Mouse (Mus musculus) layer of hippocampus, adult 8-10 months (tissue): Measurements from ENCODE around the gene Mpdu1. TPM values are rescaled to one million over a fixed set of nuclear protein-coding genes. Genes with fewer than 3 reads are reported as not detected.
"Not testable (repeated sequence)": the region's sequence is repeated elsewhere in the genome, so short reads cannot be mapped to it uniquely, and the experiment has no call there.

Experiments used
- DNase-seq, 2 experiments: peaks; one replicate each; pipeline ENCODE4 v3.0.0; 2022; ENCODE audit warnings: low spot score in 2 of 2
- microRNA-seq, 2 experiments: library from miRNA; unstranded; fragments of <30 nt; microRNA quantifications; one replicate each; pipeline ENCODE4 v1.2.0; 2022
- total RNA-seq, 4 experiments: library from RNA; stranded (reverse); gene quantifications; 2 replicates each; pipeline ENCODE4 v1.2.4; 2022

The Mpdu1 gene
- total RNA-seq, 4 experiments from 2014 or later: 51.3 to 60.6 (median 56.8) TPM

DNA sequence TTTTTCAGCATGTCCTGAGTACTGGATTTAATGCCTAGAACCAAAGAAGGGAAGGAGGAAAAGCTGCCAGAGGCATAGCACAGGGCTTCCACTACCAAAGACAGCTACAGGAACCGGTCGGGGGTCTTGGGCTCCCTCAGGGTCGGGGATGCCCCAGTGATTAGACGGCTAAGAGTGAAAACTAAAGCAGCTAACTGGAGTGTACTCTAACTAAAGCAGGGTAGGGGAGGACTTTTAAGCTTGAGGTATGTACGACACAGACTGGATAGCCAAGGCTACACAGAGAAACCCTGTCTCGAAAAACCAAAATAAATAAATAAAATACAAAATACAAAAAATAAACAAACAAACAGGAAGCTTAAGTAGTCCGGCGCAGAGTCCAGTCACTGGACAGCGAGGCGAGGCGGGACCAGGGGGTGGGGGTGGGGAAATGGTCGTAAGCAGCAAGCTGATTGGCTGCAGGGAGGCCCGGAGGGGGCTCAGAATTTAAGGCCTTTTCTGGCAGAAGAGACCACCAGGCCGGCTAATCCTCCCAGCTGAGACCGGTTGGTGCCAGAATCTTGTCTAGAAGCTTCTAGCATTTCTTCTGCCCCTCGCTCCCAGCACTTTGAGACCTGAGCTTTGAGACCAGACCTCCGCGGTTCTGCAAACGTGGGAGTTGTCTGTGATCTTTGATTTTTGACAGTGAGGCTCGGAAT lies 40.7 kb downstream of the Mpdu1 start, which contains the start of gene Sat2:
Gene Sat2, plus strand, starts transcription at position 454 of the 698 bp plus-strand sequence.
- peak in 1 of 2 experiments; percentile 40 for DNase-seq

DNA sequence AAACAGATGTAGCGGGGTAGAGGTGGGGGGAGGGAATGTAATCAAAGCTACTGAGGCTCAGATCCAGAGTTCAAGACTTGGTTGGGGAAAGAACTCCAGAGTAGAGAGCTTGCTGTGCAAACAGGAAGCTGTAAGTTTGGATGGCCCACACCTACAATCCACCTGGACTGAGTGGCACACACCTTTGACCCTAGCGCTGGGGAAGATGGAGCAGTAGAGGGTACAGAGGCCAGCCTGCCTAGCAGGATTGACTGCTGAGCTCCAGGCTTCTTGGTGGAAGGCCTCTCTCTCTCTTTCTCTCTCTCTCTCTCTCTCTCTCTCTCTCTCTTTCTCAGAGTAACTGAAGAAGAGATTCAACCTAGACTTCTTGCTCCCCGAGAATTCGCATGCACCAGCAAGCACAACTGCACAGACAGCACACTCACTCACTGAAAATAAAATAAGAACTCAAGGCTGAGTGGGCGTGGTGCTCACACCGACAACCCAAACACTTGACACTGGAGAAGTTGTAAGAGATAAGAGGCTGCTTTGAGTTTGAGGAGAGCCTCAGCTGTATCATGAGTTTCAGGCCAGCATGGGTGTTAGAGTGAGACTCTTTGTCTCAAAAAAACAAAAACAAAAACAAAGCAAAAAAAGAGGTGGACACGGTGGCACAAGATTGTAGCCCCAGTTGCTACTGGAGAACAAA lies 41.9 kb downstream of the Mpdu1 start:
- no peak for DNase-seq

DNA sequence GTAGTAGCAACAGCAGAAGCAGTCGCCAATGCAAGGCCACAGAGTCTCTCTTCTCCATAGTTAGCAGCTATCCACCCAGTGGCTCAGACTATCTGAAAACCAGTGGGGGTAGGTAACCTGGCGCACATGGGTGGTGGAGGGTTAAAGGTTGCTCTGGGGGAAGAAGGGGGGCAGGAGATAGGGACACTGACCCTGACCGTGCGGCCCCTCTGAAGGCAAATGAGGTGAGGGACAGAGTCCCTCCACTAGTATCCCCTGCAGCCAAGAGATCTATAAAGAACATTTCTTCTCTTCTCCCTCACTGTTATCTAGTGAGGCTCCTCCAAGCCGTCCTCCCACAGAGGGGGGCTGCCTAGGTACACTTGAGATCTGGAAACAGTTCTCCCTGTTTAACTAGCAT lies 44.6 kb downstream of the Mpdu1 start, which contains the start of gene Shbg:
Gene Shbg, minus strand, starts transcription at position 101 of the 400 bp plus-strand sequence.
- no peak for DNase-seq

DNA sequence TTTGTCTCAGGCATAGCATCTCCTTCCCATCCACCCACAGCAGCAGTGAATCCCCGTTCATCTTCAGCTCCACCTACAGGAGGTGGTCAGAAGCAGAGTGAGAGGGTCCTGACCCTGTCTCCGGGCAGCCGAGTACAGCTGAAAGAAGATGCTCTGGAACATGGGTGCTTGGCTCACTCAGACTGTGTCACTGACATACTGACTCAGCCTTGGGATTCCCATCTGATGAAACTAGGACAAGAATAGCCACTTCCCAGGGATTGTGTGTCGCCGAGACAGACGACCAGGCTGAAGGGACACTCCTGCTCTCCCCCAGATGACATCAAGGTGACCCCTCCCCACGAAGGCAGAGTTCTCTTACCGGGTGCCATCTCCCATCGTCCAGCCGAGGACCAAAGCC lies 45.7 kb downstream of the Mpdu1 start:
- DNase-seq: no peak

DNA sequence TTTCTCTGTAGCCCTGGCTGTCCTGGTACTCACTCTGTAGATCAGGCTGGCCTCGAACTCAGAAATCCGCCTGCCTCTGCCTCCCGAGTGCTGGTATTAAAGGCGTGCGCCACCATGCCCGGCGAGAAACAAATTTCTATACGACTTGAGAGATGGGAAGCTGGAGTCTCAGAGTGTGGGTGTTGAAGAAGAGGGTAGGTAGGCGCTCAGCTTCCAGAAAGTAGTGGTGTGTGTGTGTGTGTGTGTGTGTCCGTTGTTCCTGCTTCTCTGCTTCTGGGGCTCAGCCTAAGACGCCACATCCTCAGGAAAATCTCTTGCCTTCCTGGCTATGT lies 48.2 kb downstream of the Mpdu1 start:
- DNase-seq: not testable (repeated sequence)

DNA sequence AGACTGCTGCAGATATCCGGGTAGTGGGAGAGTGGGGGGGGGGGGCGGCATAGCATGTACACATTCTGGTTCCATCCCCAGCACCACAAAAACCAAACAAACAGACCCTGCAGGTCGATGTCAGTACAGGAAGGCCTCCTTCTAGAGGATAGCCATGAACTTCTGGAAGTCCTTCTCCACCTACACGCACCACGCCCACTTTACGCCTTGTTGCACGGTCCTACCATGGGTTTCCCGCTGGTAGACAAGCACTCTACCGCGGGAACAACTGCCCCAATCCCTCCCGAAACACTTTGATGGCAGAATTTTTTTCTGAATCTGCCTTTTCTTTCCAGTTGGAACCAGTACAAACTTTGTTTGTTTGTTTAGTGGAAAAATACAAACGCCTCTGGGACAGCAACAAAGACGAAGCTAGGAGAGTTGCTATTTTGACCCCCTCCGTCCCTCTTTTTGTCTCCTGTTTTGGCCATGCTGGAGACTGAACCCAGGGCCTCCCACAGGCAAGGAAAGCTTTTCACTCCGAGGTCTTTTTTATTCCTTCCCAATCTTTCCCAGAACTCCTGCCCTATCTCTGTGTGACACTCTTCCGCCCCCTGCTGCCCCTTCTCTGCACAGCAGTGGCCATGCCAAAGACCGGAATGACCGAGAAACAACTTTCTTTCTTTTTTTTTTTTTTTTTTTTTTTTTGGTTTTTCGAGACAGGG lies 48.7 kb downstream of the Mpdu1 start:
- peak; percentile 71 to 80 for DNase-seq

DNA sequence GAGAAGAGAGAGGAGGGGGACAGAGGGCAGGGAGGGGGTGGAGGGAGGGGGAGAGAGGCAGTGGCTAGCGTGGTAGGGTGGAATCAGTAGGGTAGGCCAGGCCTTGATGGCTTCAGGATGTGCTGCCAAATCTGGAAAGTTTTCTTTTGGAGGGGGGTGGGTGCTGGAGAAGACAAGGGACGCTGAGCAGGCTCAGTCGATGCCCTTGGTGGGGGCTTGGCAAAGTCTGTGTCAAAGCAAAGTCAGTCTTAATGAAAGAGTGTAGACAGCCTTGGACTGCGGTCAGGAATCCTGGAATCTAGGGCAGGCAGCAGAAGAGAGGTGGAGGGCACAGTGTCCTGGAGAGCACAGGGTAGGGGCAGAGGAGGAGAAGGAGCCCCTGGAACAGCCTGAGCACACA lies 51.5 kb downstream of the Mpdu1 start:
- no peak for DNase-seq

DNA sequence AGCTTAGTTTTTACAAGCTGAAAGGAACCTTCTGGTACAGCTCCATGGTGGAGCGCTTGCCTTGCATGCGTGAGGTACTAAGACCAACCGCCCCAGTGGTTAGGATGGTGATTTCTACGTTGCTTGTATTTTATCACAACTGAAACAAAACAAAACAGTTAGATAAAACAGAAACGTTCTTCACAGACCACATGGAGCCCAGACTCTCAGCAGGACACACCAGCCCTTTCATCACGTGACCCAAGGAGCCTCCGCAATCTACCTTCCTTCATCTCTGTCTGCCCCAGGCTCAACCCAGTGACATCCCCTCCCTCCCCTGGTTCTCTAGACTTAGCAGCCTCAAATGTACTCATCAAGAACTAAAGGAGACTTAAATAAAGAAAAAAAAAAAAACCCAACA lies 53.0 kb downstream of the Mpdu1 start:
- DNase-seq: no peak

DNA sequence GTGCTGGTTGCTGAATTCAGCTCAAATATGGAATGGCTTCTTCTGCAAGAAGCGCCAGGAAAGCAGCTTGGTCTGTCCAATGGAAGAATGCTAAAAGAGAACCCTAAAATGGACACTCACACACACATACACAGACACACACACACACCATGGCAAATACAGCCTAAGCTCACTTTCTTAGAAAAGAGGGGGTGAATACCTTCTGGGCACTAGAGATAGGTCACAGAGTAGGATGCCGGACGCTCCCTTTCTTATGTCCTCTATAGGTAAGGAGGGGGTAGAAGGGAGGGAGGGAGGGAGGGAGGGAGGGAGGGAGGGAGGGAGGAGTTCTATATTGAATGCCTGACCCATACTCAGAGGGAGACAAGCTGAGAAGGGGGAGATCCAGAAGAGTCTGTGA lies 53.9 kb downstream of the Mpdu1 start:
- no peak for DNase-seq

DNA sequence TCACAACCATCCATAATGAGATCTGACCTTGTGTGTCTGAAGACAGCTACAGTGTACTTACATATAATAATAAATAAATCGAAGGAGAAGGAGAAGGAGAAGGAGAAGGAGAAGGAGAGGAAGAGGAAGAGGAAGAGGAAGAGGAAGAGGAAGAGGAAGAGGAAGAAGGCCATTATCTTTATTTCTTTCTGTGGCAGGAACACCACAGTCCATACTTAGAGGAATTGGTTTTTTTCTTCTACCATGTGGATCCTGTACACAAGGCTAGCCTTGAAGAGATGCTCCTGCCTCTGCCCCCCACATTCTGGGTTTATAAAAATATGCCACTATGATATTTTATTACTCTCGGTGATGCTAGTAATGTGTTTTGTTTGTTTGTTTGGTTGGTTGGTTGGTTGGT lies 55.6 kb downstream of the Mpdu1 start:
- DNase-seq: no peak

Small RNA genes lying within 50 kb of the gene (microRNA-seq; reads per million reads assigned to microRNA genes)
- 2.9 to 8.8 reads per million in 2 experiments for gene Mir1934
- gene Mir467f: 0 reads per million in 2 experiments

Other genes starting within 250 kb of the Mpdu1 start
- 10 to 100 TPM; 32.3 to 36.4 (median 34.8) TPM for gene Kdm6b, start 249.0 kb downstream of the Mpdu1 start, total RNA-seq
- 1 to 10 TPM; 3.1 to 6.3 (median 5.0) TPM for gene Dnah2, start 113.5 kb downstream of the Mpdu1 start, total RNA-seq
- 100 to 1,000 TPM; 115 to 132 (median 124) TPM for gene Efnb3, start 102.4 kb downstream of the Mpdu1 start, total RNA-seq
- gene Wrap53, start 82.4 kb downstream of the Mpdu1 start, total RNA-seq: 10 to 100 TPM; 12.2 to 17.8 (median 12.3) TPM
- gene Trp53, start 82.3 kb downstream of the Mpdu1 start, total RNA-seq: 10 to 100 TPM; 27.7 to 36.7 (median 33.7) TPM
- 100 to 1,000 TPM; 386 to 493 (median 443) TPM for gene Atp1b2, start 56.7 kb downstream of the Mpdu1 start, total RNA-seq
- gene Shbg, start 44.7 kb downstream of the Mpdu1 start, total RNA-seq: under 1 TPM in 2 of 4 experiments, not detected in 2; 0.59 to 0.92 TPM
- 10 to 100 TPM; 13.3 to 19.2 (median 14.8) TPM for gene Sat2, start 40.6 kb downstream of the Mpdu1 start, total RNA-seq
- 100 to 1,000 TPM; 132 to 154 (median 139) TPM for gene Fxr2, start 29.7 kb downstream of the Mpdu1 start, total RNA-seq
- not detected for gene Sox15, start 7.3 kb downstream of the Mpdu1 start, total RNA-seq
- 100 to 1,000 TPM in 1 of 4 experiments, 10 to 100 TPM in 3; 10.8 to 113 (median 55.2) TPM for gene Cd68, start 3.5 kb upstream of the Mpdu1 start, total RNA-seq
- 100 to 1,000 TPM; 319 to 328 (median 325) TPM for gene Eif4a1, start 9.8 kb upstream of the Mpdu1 start, total RNA-seq
- gene Senp3, start 19.4 kb upstream of the Mpdu1 start, total RNA-seq: 100 to 1,000 TPM in 3 of 4 experiments, 10 to 100 TPM in 1; 82.9 to 123 (median 105) TPM
- 1 to 10 TPM; 2.9 to 3.8 (median 3.2) TPM for gene Tnfsf13, start 23.1 kb upstream of the Mpdu1 start, total RNA-seq
- gene Tnfsf12, start 33.2 kb upstream of the Mpdu1 start, total RNA-seq: 10 to 100 TPM in 3 of 4 experiments, 1 to 10 TPM in 1; 9.5 to 17.3 (median 14.4) TPM
- 1 to 10 TPM in 3 of 4 experiments, under 1 TPM in 1; 0.83 to 2.2 (median 1.3) TPM for gene Tnfsfm13, start 33.5 kb upstream of the Mpdu1 start, total RNA-seq
- 10 to 100 TPM; 53.8 to 60.8 (median 59.1) TPM for gene Polr2a, start 96.0 kb upstream of the Mpdu1 start, total RNA-seq
- not detected for gene Slc35g3, start 99.3 kb upstream of the Mpdu1 start, total RNA-seq
- gene Zbtb4, start 103.3 kb upstream of the Mpdu1 start, total RNA-seq: 100 to 1,000 TPM; 121 to 145 (median 129) TPM
- gene Chrnb1, start 133.3 kb upstream of the Mpdu1 start, total RNA-seq: 1 to 10 TPM in 3 of 4 experiments, under 1 TPM in 1; 0.49 to 2.2 (median 1.1) TPM
- 10 to 100 TPM; 26.1 to 36.5 (median 30.6) TPM for gene Fgf11, start 139.2 kb upstream of the Mpdu1 start, total RNA-seq
- gene Tmem102, start 143.0 kb upstream of the Mpdu1 start, total RNA-seq: under 1 TPM in 2 of 4 experiments, not detected in 2; 0.17 to 0.47 TPM
- not detected for gene Gm39566, start 152.7 kb upstream of the Mpdu1 start, total RNA-seq
- not detected for gene Spem2, start 155.8 kb upstream of the Mpdu1 start, total RNA-seq
- gene Spem1, start 159.5 kb upstream of the Mpdu1 start, total RNA-seq: under 1 TPM in 2 of 4 experiments, not detected in 2; 0.31 to 0.75 TPM
- 100 to 1,000 TPM; 189 to 200 (median 199) TPM for gene Nlgn2, start 175.1 kb upstream of the Mpdu1 start, total RNA-seq
- 100 to 1,000 TPM; 113 to 131 (median 121) TPM for gene Tmem256, start 175.9 kb upstream of the Mpdu1 start, total RNA-seq
- 10 to 100 TPM; 17.1 to 21.8 (median 20.0) TPM for gene Plscr3, start 183.7 kb upstream of the Mpdu1 start, total RNA-seq
- not detected for gene Tnk1, start 196.1 kb upstream of the Mpdu1 start, total RNA-seq
- not detected for gene Tmem95, start 215.4 kb upstream of the Mpdu1 start, total RNA-seq
- 1 to 10 TPM; 1.4 to 2.8 (median 1.6) TPM for gene Kctd11, start 218.8 kb upstream of the Mpdu1 start, total RNA-seq
- under 1 TPM in 2 of 4 experiments, not detected in 2; 0.14 to 0.34 TPM for gene Acap1, start 232.9 kb upstream of the Mpdu1 start, total RNA-seq
- gene 2810408A11Rik, start 238.3 kb upstream of the Mpdu1 start, total RNA-seq: under 1 TPM in 2 of 4 experiments, not detected in 2; 0.64 to 0.72 TPM
- 100 to 1,000 TPM in 3 of 4 experiments, 10 to 100 TPM in 1; 92.4 to 126 (median 112) TPM for gene Neurl4, start 238.4 kb upstream of the Mpdu1 start, total RNA-seq